Mouse (Mus musculus) spleen, adult 18-20 months (tissue): Measurements from ENCODE around the gene Phf3.

ENCODE experiments used
- DNase-seq, 2 experiments: peaks; one replicate each; pipeline ENCODE4 v3.0.0; 2022; ENCODE audit warnings: mixed read lengths in 2 of 2

The Phf3 gene

GRCm38 (mm10) chr1:30755453-30756224 lies 118.1 kb downstream of the Phf3 start:
- no peak for DNase-seq
